Mouse (Mus musculus) hindbrain, postnatal 0 days (tissue): ENCODE measurements around the gene Snrk. TPM values are rescaled to one million over a fixed set of nuclear protein-coding genes. Genes with fewer than 3 reads are reported as not detected.

Experiments used
- ATAC-seq: fragments of 200-750 bp; cut with Nextera tagmentation; 2 replicates; pipeline ENCODE4 v1.8.0; 2017; ENCODE audit warnings: mild to moderate bottlenecking, moderate TSS enrichment, moderate library complexity
- DNase-seq: peaks from one replicate; pipeline ENCODE4 v3.0.0-alpha.2; 2015; ENCODE audit warnings: low spot score
- H3K27ac ChIP-seq: fragments of 300-500 bp; sonication (generic); 2 replicates; pipeline ENCODE4 v1.5.1; 2014; ENCODE audit warnings: mild to moderate bottlenecking
- H3K27me3 ChIP-seq: fragments of 300-500 bp; sonication (generic); 2 replicates; pipeline ENCODE4 v1.6.1; 2014; ENCODE audit warnings: low read length, mixed read lengths; ENCODE audit not compliant: insufficient read depth
- H3K36me3 ChIP-seq: fragments of 300-500 bp; sonication (generic); 2 replicates; pipeline ENCODE4 v1.6.1; 2014; ENCODE audit warnings: low read length, mixed read lengths; ENCODE audit not compliant: insufficient read depth
- H3K4me1 ChIP-seq: fragments of 300-500 bp; sonication (generic); 2 replicates; pipeline ENCODE4 v1.6.1; 2014; ENCODE audit warnings: antibody characterized with exemption, low read length, mixed read lengths; ENCODE audit not compliant: insufficient read depth
- H3K4me2 ChIP-seq: fragments of 300-500 bp; sonication (generic); 2 replicates; pipeline ENCODE4 v1.6.1; 2014; ENCODE audit warnings: low read depth, mild to moderate bottlenecking, low read length, moderate library complexity, mixed read lengths
- H3K4me3 ChIP-seq: fragments of 300-500 bp; sonication (generic); 2 replicates; pipeline ENCODE4 v1.5.1; 2014; ENCODE audit warnings: low read length
- H3K9ac ChIP-seq: fragments of 300-500 bp; sonication (generic); replicated peaks from 2 replicates; pipeline ENCODE4 v1.6.1; 2014; ENCODE audit warnings: mild to moderate bottlenecking, low read length, moderate library complexity, mixed read lengths
- H3K9me3 ChIP-seq: fragments of 300-500 bp; sonication (generic); 2 replicates; pipeline ENCODE4 v1.6.1; 2016; ENCODE audit warnings: low read length, mixed read lengths
- CTCF ChIP-seq: IDR thresholded peaks from 2 replicates; pipeline ENCODE4 v1.5.1; 2016; ENCODE audit warnings: antibody characterized with exemption, control low read depth, low read depth
- WGBS: fragments of 180-500 bp; shearing (Covaris S2); extraction: QIAGEN DNeasy Blood & Tissue Kit; methylation state at CpG from one replicate; pipeline ENCODE4 v1.1.7; 2014; 5-methylcytosine and 5-hydroxymethylcytosine counted together
- polyA plus RNA-seq: library from polyadenylated mRNA; unstranded; fragments of >200 nt; fragmentation: Nextera tagmentation; extraction: Ambion mirVana; gene quantifications from 2 replicates; pipeline ENCODE4 v1.2.1, GENCODE M21; 2015
- total RNA-seq: library from RNA; depleted of rRNA; stranded (reverse); fragments of >200 nt; gene quantifications from 2 replicates; pipeline ENCODE4 v1.2.3, GENCODE M21; 2014

The Snrk gene
- total and polyA plus RNA-seq, 2 experiments from 2014 or later, result 67.1 to 82.3 TPM

- H3K4me2 ChIP-seq, result peak overlapping the region; percentile 95
- peaks cover 5% of the 10 kb centered on the region; the same call in 1 of the 2 replicates for H3K4me1 ChIP-seq
- H3K9ac ChIP-seq, result peak overlapping the region; percentile 90
- no peaks in the 10 kb centered on the region for H3K9me3 ChIP-seq
- no peaks in the 10 kb centered on the region for H3K36me3 ChIP-seq
- ATAC-seq (peak; percentile 41; the same call in 1 of the 2 replicates), DNase-seq (peak; percentile 38)
- no peak for TF ChIP-seq CTCF
- WGBS, result 5% methylated on average over 40 of the region's 40 CpGs
- H3K27me3 ChIP-seq, result no peaks in the 10 kb centered on the region
- peak overlapping the region; percentile 80 for H3K4me3 ChIP-seq
- H3K27ac ChIP-seq, result peak overlapping the region; percentile 89
These were observed 845 bp downstream of the Snrk start for GRCm38 (mm10) chr9:122117692-122118529.

- WGBS, result 42% methylated on average over 3 of the region's 3 CpGs
- no peaks in the 10 kb centered on the region for H3K36me3 ChIP-seq
- TF ChIP-seq CTCF, result peak; percentile 78
- DNase-seq (peak; percentile 51), ATAC-seq (no peak)
- H3K9me3 ChIP-seq, result no peaks in the 10 kb centered on the region
- H3K4me1 ChIP-seq, result peaks cover 5% of the 10 kb centered on the region; the same call in 1 of the 2 replicates
- peak overlapping the region; percentile 95; the same call in 1 of the 2 replicates for H3K4me2 ChIP-seq
- H3K27me3 ChIP-seq, result no peaks in the 10 kb centered on the region
- H3K4me3 ChIP-seq, result no peak overlapping the region
- no peak overlapping the region for H3K9ac ChIP-seq
- no peak overlapping the region for H3K27ac ChIP-seq
These were observed 3.0 kb downstream of the Snrk start for GRCm38 (mm10) chr9:122120089-122120488.

GRCm38 (mm10) chr9:122122113-122122512 lies 5.0 kb downstream of the Snrk start:
- Histone ChIP-seq H3K4me1 (peaks cover 12% of the 10 kb centered on the region; the same call in 1 of the 2 replicates), H3K4me3 (no peak overlapping the region), H3K36me3 (no peaks in the 10 kb centered on the region), H3K9ac (no peak overlapping the region), H3K27me3 (no peaks in the 10 kb centered on the region), H3K9me3 (no peaks in the 10 kb centered on the region), H3K27ac (no peak overlapping the region), H3K4me2 (no peak overlapping the region)
- DNase-seq, result no peak
- WGBS, result 89% methylated on average over 5 of the region's 5 CpGs
- no peak for TF ChIP-seq CTCF
- no peak for ATAC-seq

- Histone ChIP-seq H3K9me3 (no peaks in the 10 kb centered on the region), H3K4me3 (no peak overlapping the region), H3K36me3 (no peaks in the 10 kb centered on the region), H3K27ac (no peak overlapping the region), H3K9ac (no peak overlapping the region), H3K27me3 (no peaks in the 10 kb centered on the region), H3K4me2 (no peak overlapping the region), H3K4me1 (peaks cover 12% of the 10 kb centered on the region; the same call in 1 of the 2 replicates)
- whole genome bisulfite sequencing, result 57% methylated on average over 5 of the region's 5 CpGs
- TF ChIP-seq CTCF, result no peak
- no peak for ATAC-seq
- DNase-seq, result no peak
These were observed 6.1 kb downstream of the Snrk start for GRCm38 (mm10) chr9:122123181-122123580.

- H3K4me3 ChIP-seq, result no peak overlapping the region
- no peaks in the 10 kb centered on the region for H3K9me3 ChIP-seq
- H3K4me1 ChIP-seq, result peaks cover 11% of the 10 kb centered on the region; the same call in 1 of the 2 replicates
- 33% methylated on average over 5 of the region's 5 CpGs for WGBS
- TF ChIP-seq CTCF, result no peak
- DNase-seq, result no peak
- H3K4me2 ChIP-seq, result no peak overlapping the region
- H3K36me3 ChIP-seq, result no peaks in the 10 kb centered on the region
- no peaks in the 10 kb centered on the region for H3K27me3 ChIP-seq
- no peak overlapping the region for H3K9ac ChIP-seq
- H3K27ac ChIP-seq, result no peak overlapping the region
- no peak for ATAC-seq
These were observed 8.7 kb downstream of the Snrk start for GRCm38 (mm10) chr9:122125723-122126290.

- Histone ChIP-seq H3K27ac (no peak overlapping the region), H3K9ac (no peak overlapping the region), H3K36me3 (no peaks in the 10 kb centered on the region), H3K4me3 (no peak overlapping the region), H3K27me3 (no peaks in the 10 kb centered on the region), H3K4me1 (peaks cover 14% of the 10 kb centered on the region; the same call in 1 of the 2 replicates), H3K9me3 (no peaks in the 10 kb centered on the region), H3K4me2 (no peak overlapping the region)
- ATAC-seq, result no peak
- DNase-seq, result no peak
- TF ChIP-seq CTCF, result no peak
- WGBS, result 80% methylated on average over 8 of the region's 8 CpGs
These were observed 9.7 kb downstream of the Snrk start for GRCm38 (mm10) chr9:122126790-122127189.
